Mouse (Mus musculus): ENCODE results near the gene Vsx1. TPM values are rescaled to one million over a fixed set of nuclear protein-coding genes. Genes with fewer than 3 reads are reported as not detected.

The Vsx1 gene
- 1.1 and 1.9 TPM in 2 replicates for polyA plus RNA-seq (2014; fragmentation: Nextera tagmentation; extraction: Ambion mirVana)

GRCm38 (mm10) chr2:150689223-150689800 lies at the start of gene Vsx1:
Gene Vsx1 (minus strand): TSS chr2:150689360.
- DNase-seq (ENCODE audit: low spot score) (no peak), ATAC-seq (ENCODE audit: low FRiP score) (peak; percentile 21; the same call in 1 of the 2 replicates)

GRCm38 (mm10) chr2:150737881-150738280 lies 48.7 kb upstream of the Vsx1 start:
- WGBS = 75% methylated on average over 9 of the region's 9 CpGs
- Histone ChIP-seq H3K27ac (ENCODE audit: low read depth, low read length) (no peak overlapping the region), H3K9me3 (ENCODE audit: control insufficient read depth, low read length) (no peaks in the 10 kb centered on the region), H3K4me2 (replicated peaks; ENCODE audit: low read depth, low read length) (no peak overlapping the region), H3K4me1 (replicated peaks; ENCODE audit: control insufficient read depth, insufficient read depth, low read length) (no peaks in the 10 kb centered on the region), H3K9ac (ENCODE audit: low read depth, low read length) (no peak overlapping the region), H3K27me3 (ENCODE audit: control insufficient read depth, insufficient read depth, low read length) (peaks cover 13% of the 10 kb centered on the region; the same call in 1 of the 2 replicates), H3K4me3 (ENCODE audit: low read depth, low read length) (no peak overlapping the region), H3K36me3 (ENCODE audit: control insufficient read depth, insufficient read depth, low read length) (no peaks in the 10 kb centered on the region)
- ATAC-seq (ENCODE audit: low FRiP score) = no peak
- DNase-seq (ENCODE audit: low spot score) = no peak

More at GRCm38 (mm10) chr2:150689223-150689800, at the start of gene Vsx1:
- Histone ChIP-seq H3K4me3 (ENCODE audit: low read depth, low read length) (peak within 1 kb of the TSS; percentile 40), H3K4me1 (replicated peaks; ENCODE audit: control insufficient read depth, insufficient read depth, low read length) (no peaks in the 10 kb centered on the region; the same call in 1 of the 2 replicates), H3K36me3 (ENCODE audit: control insufficient read depth, insufficient read depth, low read length) (no peaks in the 10 kb centered on the region), H3K9ac (ENCODE audit: low read depth, low read length) (peak within 1 kb of the TSS; percentile 50), H3K27me3 (ENCODE audit: control insufficient read depth, insufficient read depth, low read length) (peaks cover 54% of the 10 kb centered on the region), H3K4me2 (replicated peaks; ENCODE audit: low read depth, low read length) (peak within 1 kb of the TSS; percentile 71), H3K27ac (ENCODE audit: low read depth, low read length) (no peak within 1 kb of the TSS), H3K9me3 (ENCODE audit: control insufficient read depth, low read length) (no peaks in the 10 kb centered on the region)
- WGBS = 46% methylated on average over 16 of the region's 16 CpGs

- no peak overlapping the region for H3K9ac ChIP-seq (ENCODE audit: low read depth, low read length)
Measured at GRCm38 (mm10) chr2:150735756-150736576, 46.8 kb upstream of the Vsx1 start.

GRCm38 (mm10) chr2:150712167-150712674 lies 23.1 kb upstream of the Vsx1 start:
- Histone ChIP-seq H3K27me3 (ENCODE audit: control insufficient read depth, insufficient read depth, low read length) (no peaks in the 10 kb centered on the region), H3K4me3 (ENCODE audit: low read depth, low read length) (no peak overlapping the region), H3K36me3 (ENCODE audit: control insufficient read depth, insufficient read depth, low read length) (no peaks in the 10 kb centered on the region), H3K4me1 (replicated peaks; ENCODE audit: control insufficient read depth, insufficient read depth, low read length) (no peaks in the 10 kb centered on the region), H3K4me2 (replicated peaks; ENCODE audit: low read depth, low read length) (no peak overlapping the region), H3K9ac (ENCODE audit: low read depth, low read length) (no peak overlapping the region), H3K27ac (ENCODE audit: low read depth, low read length) (no peak overlapping the region), H3K9me3 (ENCODE audit: control insufficient read depth, low read length) (no peaks in the 10 kb centered on the region)
- no peak for ATAC-seq (ENCODE audit: low FRiP score)
- no peak for DNase-seq (ENCODE audit: low spot score)
- 78% methylated on average over 4 of the region's 4 CpGs for WGBS

More at GRCm38 (mm10) chr2:150735756-150736576, 46.8 kb upstream of the Vsx1 start:
- WGBS = 24% methylated on average over 11 of the region's 11 CpGs
- H3K4me2 ChIP-seq (replicated peaks; ENCODE audit: low read depth, low read length) = 0 out of 2 replicates have a peak overlapping the region, but pooled peaks have one; percentile 0
- peak; percentile 80 for DNase-seq (ENCODE audit: low spot score)
- H3K27me3 ChIP-seq (ENCODE audit: control insufficient read depth, insufficient read depth, low read length) = peaks cover 13% of the 10 kb centered on the region; the same call in 1 of the 2 replicates
- 0 out of 2 replicates have a peak overlapping the region, but pooled peaks have one; percentile 19 for H3K27ac ChIP-seq (ENCODE audit: low read depth, low read length)
- no peaks in the 10 kb centered on the region for H3K4me1 ChIP-seq (replicated peaks; ENCODE audit: control insufficient read depth, insufficient read depth, low read length)
- H3K9me3 ChIP-seq (ENCODE audit: control insufficient read depth, low read length) = no peaks in the 10 kb centered on the region
- ATAC-seq (ENCODE audit: low FRiP score) = peak; percentile 99
- H3K36me3 ChIP-seq (ENCODE audit: control insufficient read depth, insufficient read depth, low read length) = no peaks in the 10 kb centered on the region
- H3K4me3 ChIP-seq (ENCODE audit: low read depth, low read length) = no peak overlapping the region

GRCm38 (mm10) chr2:150691481-150692170 lies 2.5 kb upstream of the Vsx1 start:
- Histone ChIP-seq H3K27ac (ENCODE audit: low read depth, low read length) (no peak overlapping the region), H3K4me3 (ENCODE audit: low read depth, low read length) (no peak overlapping the region), H3K9me3 (ENCODE audit: control insufficient read depth, low read length) (no peaks in the 10 kb centered on the region), H3K36me3 (ENCODE audit: control insufficient read depth, insufficient read depth, low read length) (no peaks in the 10 kb centered on the region), H3K4me1 (replicated peaks; ENCODE audit: control insufficient read depth, insufficient read depth, low read length) (no peaks in the 10 kb centered on the region; the same call in 1 of the 2 replicates), H3K4me2 (replicated peaks; ENCODE audit: low read depth, low read length) (no peak overlapping the region), H3K27me3 (ENCODE audit: control insufficient read depth, insufficient read depth, low read length) (peaks cover 45% of the 10 kb centered on the region), H3K9ac (ENCODE audit: low read depth, low read length) (no peak overlapping the region)
- no peak for DNase-seq (ENCODE audit: low spot score)
- WGBS = 81% methylated on average over 6 of the region's 6 CpGs
- no peak for ATAC-seq (ENCODE audit: low FRiP score)

GRCm38 (mm10) chr2:150690216-150690615 lies 1.1 kb upstream of the Vsx1 start:
- ATAC-seq (ENCODE audit: low FRiP score) (no peak), DNase-seq (ENCODE audit: low spot score) (no peak)
- Histone ChIP-seq H3K4me3 (ENCODE audit: low read depth, low read length) (no peak overlapping the region), H3K4me2 (replicated peaks; ENCODE audit: low read depth, low read length) (no peak overlapping the region), H3K4me1 (replicated peaks; ENCODE audit: control insufficient read depth, insufficient read depth, low read length) (no peaks in the 10 kb centered on the region; the same call in 1 of the 2 replicates), H3K27ac (ENCODE audit: low read depth, low read length) (no peak overlapping the region), H3K27me3 (ENCODE audit: control insufficient read depth, insufficient read depth, low read length) (peaks cover 54% of the 10 kb centered on the region), H3K9ac (ENCODE audit: low read depth, low read length) (no peak overlapping the region), H3K9me3 (ENCODE audit: control insufficient read depth, low read length) (no peaks in the 10 kb centered on the region), H3K36me3 (ENCODE audit: control insufficient read depth, insufficient read depth, low read length) (no peaks in the 10 kb centered on the region)
- WGBS = 9% methylated on average over 11 of the region's 11 CpGs

GRCm38 (mm10) chr2:150688541-150689186 lies 496 bp downstream of the Vsx1 start:
- WGBS = under 1% methylated on average over 42 of the region's 44 CpGs
- ATAC-seq (ENCODE audit: low FRiP score) (peak; percentile 62), DNase-seq (ENCODE audit: low spot score) (peak; percentile 46)
- H3K9me3 ChIP-seq (ENCODE audit: control insufficient read depth, low read length) = no peaks in the 10 kb centered on the region
- H3K36me3 ChIP-seq (ENCODE audit: control insufficient read depth, insufficient read depth, low read length) = no peaks in the 10 kb centered on the region
- H3K4me3 ChIP-seq (ENCODE audit: low read depth, low read length) = peak overlapping the region; percentile 40
- no peak overlapping the region for H3K27ac ChIP-seq (ENCODE audit: low read depth, low read length)
- no peaks in the 10 kb centered on the region; the same call in 1 of the 2 replicates for H3K4me1 ChIP-seq (replicated peaks; ENCODE audit: control insufficient read depth, insufficient read depth, low read length)
- peak overlapping the region; percentile 50 for H3K9ac ChIP-seq (ENCODE audit: low read depth, low read length)
- H3K4me2 ChIP-seq (replicated peaks; ENCODE audit: low read depth, low read length) = peak overlapping the region; percentile 71
- peaks cover 55% of the 10 kb centered on the region for H3K27me3 ChIP-seq (ENCODE audit: control insufficient read depth, insufficient read depth, low read length)
